Mouse (Mus musculus) liver, embryonic 11.5 days (tissue): ENCODE measurements around the gene Snx1. TPM values are rescaled to one million over a fixed set of nuclear protein-coding genes. Genes with fewer than 3 reads are reported as not detected.
A peak's percentile ranks its signal among the peaks of the same experiment; 100 is the strongest.

Experiments used
- ATAC-seq: fragments of 200-750 bp; cut with Nextera tagmentation; replicated peaks from 2 replicates; pipeline ENCODE4 v1.8.0; 2017; ENCODE audit warnings: moderate number of reproducible peaks, mild to moderate bottlenecking, moderate TSS enrichment, moderate library complexity; ENCODE audit not compliant: low FRiP score
- DNase-seq: peaks from one replicate; pipeline ENCODE4 v3.0.0-alpha.2; 2017; ENCODE audit warnings: low spot score
- H3K27ac ChIP-seq: fragments of 300-500 bp; sonication (generic); 2 replicates; pipeline ENCODE4 v1.5.1; 2014; ENCODE audit warnings: mild to moderate bottlenecking, low read depth, low read length, control low read depth
- H3K27me3 ChIP-seq: fragments of 300-500 bp; sonication (generic); replicated peaks from 2 replicates; pipeline ENCODE4 v1.6.1; 2014; ENCODE audit warnings: low read length, mixed read lengths; ENCODE audit not compliant: control insufficient read depth, insufficient read depth
- H3K36me3 ChIP-seq: fragments of 300-500 bp; sonication (generic); 2 replicates; pipeline ENCODE4 v1.6.1; 2014; ENCODE audit warnings: mild to moderate bottlenecking, low read length, moderate library complexity, mixed read lengths; ENCODE audit not compliant: control insufficient read depth, insufficient read depth
- H3K4me1 ChIP-seq: fragments of 300-500 bp; sonication (generic); replicated peaks from 2 replicates; pipeline ENCODE4 v1.6.1; 2014; ENCODE audit warnings: low read length, mixed read lengths; ENCODE audit not compliant: control insufficient read depth, insufficient read depth
- H3K4me2 ChIP-seq: fragments of 300-500 bp; sonication (generic); 2 replicates; pipeline ENCODE4 v1.6.1; 2014; ENCODE audit warnings: mild to moderate bottlenecking, control low read depth, moderate library complexity
- H3K4me3 ChIP-seq: fragments of 300-500 bp; sonication (generic); 2 replicates; pipeline ENCODE4 v1.5.1; 2014; ENCODE audit warnings: low read depth, low read length, control low read depth
- H3K9ac ChIP-seq: fragments of 300-500 bp; sonication (generic); 2 replicates; pipeline ENCODE4 v1.6.1; 2014; ENCODE audit warnings: low read depth, low read length, control low read depth
- H3K9me3 ChIP-seq: fragments of 300-500 bp; sonication (generic); 2 replicates; pipeline ENCODE4 v1.6.1; 2016; ENCODE audit warnings: low read length, inconsistent platforms, mixed read lengths; ENCODE audit not compliant: control insufficient read depth
- WGBS: fragments of 180-500 bp; shearing (Covaris S2); extraction: QIAGEN DNeasy Blood & Tissue Kit; methylation state at CpG from one replicate; pipeline ENCODE4 v1.1.7; 2014; 5-methylcytosine and 5-hydroxymethylcytosine counted together
- polyA plus RNA-seq: library from polyadenylated mRNA; unstranded; fragments of >200 nt; fragmentation: Nextera tagmentation; extraction: Ambion mirVana; gene quantifications from 2 replicates; pipeline ENCODE4 v1.2.1, GENCODE M21; 2014

Snx1 gene
- polyA plus RNA-seq, 1 experiment from 2014 or later, result 129 TPM

DNA sequence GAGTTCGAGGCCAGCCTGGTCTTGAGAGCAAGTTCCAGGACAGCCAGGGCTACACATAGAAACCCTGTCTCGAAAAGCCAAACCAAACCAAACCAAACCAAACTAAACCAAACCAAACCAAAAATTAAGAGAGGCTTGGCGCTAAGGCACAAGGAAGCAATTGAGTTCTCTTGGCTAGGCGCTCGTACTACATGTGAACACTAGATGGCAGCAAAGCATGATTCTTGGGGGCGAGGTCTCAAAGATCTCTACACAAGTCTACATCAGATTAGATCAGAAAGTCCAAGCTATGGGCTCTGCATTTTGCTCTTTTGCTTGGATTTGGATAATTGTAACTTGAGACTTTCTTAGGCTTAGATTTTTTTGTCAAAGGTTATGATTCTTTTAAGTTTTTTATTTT is 17.9 kb upstream of the Snx1 start:
- no peak overlapping the region for H3K9ac ChIP-seq
- no peaks in the 10 kb centered on the region for H3K9me3 ChIP-seq
- DNase-seq (peak; percentile 46), ATAC-seq (no peak)
- no peaks in the 10 kb centered on the region for H3K4me1 ChIP-seq
- no peak overlapping the region for H3K4me3 ChIP-seq
- WGBS, result 7% methylated on average over 6 of the region's 6 CpGs
- H3K36me3 ChIP-seq, result peaks cover 14% of the 10 kb centered on the region
- no peak overlapping the region for H3K4me2 ChIP-seq
- H3K27me3 ChIP-seq, result no peaks in the 10 kb centered on the region
- H3K27ac ChIP-seq, result no peak overlapping the region

DNA sequence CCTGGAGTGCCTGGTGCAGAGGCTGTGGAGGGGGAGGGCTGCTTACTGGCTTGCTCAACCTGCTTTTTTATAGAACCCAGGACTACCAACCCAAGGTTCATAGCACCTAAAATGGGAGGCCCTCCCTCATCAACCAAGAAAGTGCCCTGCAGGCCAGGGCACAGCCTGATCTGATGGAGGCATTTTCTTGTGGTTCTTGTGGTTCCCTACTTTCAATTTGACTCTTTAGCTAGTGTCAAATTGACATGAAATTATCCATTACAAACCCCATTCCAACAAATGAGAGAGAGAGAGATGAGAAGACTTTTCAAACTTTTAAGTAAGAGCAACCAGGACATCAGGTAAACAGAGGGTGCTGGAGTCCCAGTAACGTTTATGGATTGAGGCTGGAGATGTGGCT is 15.9 kb upstream of the Snx1 start:
- no peak for DNase-seq

DNA sequence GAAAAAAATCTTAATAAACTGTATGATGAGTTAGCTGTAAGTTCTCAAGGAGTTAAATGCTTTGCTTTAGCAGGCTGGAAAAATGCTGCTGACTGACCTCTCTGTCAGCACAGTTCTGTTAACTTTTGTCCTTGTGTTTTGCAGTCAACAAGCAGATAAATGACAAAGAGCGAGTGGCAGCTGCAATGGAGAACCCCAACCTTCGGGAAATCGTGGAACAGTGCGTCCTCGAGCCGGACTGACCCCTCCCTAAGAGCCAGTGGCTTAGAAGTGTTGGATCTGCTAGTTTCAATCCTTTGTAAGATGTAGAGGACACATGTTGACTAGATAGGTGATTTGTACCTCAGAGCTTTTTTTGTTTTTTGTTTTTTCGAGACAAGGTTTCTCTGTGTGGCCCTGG is 11.8 kb upstream of the Snx1 start:
- Histone ChIP-seq H3K36me3 (peaks cover 44% of the 10 kb centered on the region), H3K9me3 (no peaks in the 10 kb centered on the region), H3K27me3 (no peaks in the 10 kb centered on the region), H3K27ac (no peak overlapping the region), H3K9ac (no peak overlapping the region), H3K4me1 (no peaks in the 10 kb centered on the region), H3K4me3 (no peak overlapping the region), H3K4me2 (no peak overlapping the region)
- 89% methylated on average over 7 of the region's 7 CpGs for WGBS
- ATAC-seq (no peak), DNase-seq (no peak)

More for the DNA sequence above, 15.9 kb upstream of the Snx1 start:
- no peak for ATAC-seq
- H3K4me3 ChIP-seq, result no peak overlapping the region
- 70% methylated on average over 1 of the region's 1 CpGs for WGBS
- peaks cover 22% of the 10 kb centered on the region for H3K36me3 ChIP-seq
- H3K9me3 ChIP-seq, result no peaks in the 10 kb centered on the region
- H3K4me2 ChIP-seq, result no peak overlapping the region
- no peaks in the 10 kb centered on the region for H3K27me3 ChIP-seq
- no peaks in the 10 kb centered on the region for H3K4me1 ChIP-seq
- H3K27ac ChIP-seq, result no peak overlapping the region
- H3K9ac ChIP-seq, result no peak overlapping the region

DNA sequence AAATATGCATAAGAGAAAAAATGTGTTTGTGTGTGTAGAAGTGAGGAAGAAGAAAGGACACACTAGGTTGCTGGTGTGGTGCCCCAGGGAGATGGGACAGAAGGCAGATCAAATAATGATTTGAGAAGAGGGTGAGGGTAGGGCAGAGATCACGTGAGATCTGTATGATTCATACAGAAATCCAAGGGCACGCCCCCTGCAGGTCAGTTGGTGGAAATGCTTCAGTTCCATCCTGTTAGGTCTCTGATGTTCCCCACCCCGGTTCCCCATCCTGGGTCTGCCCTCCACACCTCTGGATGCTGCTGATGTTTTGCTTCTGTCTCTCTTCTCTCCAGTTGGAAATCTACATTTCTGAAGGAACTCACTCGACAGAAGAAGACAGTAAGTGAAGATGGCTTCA is 9.6 kb upstream of the Snx1 start:
- no peak for DNase-seq
- Histone ChIP-seq H3K27me3 (no peaks in the 10 kb centered on the region), H3K27ac (no peak overlapping the region), H3K4me3 (no peak overlapping the region), H3K4me2 (no peak overlapping the region), H3K4me1 (no peaks in the 10 kb centered on the region), H3K36me3 (peaks cover 46% of the 10 kb centered on the region), H3K9ac (no peak overlapping the region), H3K9me3 (no peaks in the 10 kb centered on the region)
- no peak for ATAC-seq
- WGBS, result 50% methylated on average over 4 of the region's 4 CpGs

- no peak overlapping the region for H3K27ac ChIP-seq
- peaks cover 17% of the 10 kb centered on the region for H3K36me3 ChIP-seq
- H3K4me2 ChIP-seq, result no peak overlapping the region
- 78% methylated on average over 2 of the region's 2 CpGs for WGBS
- no peaks in the 10 kb centered on the region for H3K27me3 ChIP-seq
- no peak for DNase-seq
- no peak overlapping the region for H3K4me3 ChIP-seq
- peaks cover 9% of the 10 kb centered on the region for H3K4me1 ChIP-seq
- H3K9ac ChIP-seq, result no peak overlapping the region
- no peak for ATAC-seq
- H3K9me3 ChIP-seq, result no peaks in the 10 kb centered on the region
These were observed 5.1 kb upstream of the Snx1 start for GRCm38 (mm10) chr9:66131466-66131865.

GRCm38 (mm10) chr9:66127884-66128283 is 1.5 kb upstream of the Snx1 start:
- peak overlapping the region; percentile 95 for H3K4me2 ChIP-seq
- H3K27ac ChIP-seq, result peak overlapping the region; percentile 95
- WGBS, result 54% methylated on average over 4 of the region's 4 CpGs
- DNase-seq (no peak), ATAC-seq (no peak)
- no peaks in the 10 kb centered on the region for H3K27me3 ChIP-seq
- peaks cover 29% of the 10 kb centered on the region for H3K4me1 ChIP-seq
- H3K9ac ChIP-seq, result peak overlapping the region; percentile 69
- H3K4me3 ChIP-seq, result peak overlapping the region; percentile 89
- H3K36me3 ChIP-seq, result no peaks in the 10 kb centered on the region; the same call in none of the 2 replicates
- no peaks in the 10 kb centered on the region for H3K9me3 ChIP-seq

- Histone ChIP-seq H3K4me3 (peak overlapping the region; percentile 89), H3K4me2 (peak overlapping the region; percentile 95), H3K9ac (peak overlapping the region; percentile 69), H3K4me1 (peaks cover 36% of the 10 kb centered on the region), H3K36me3 (no peaks in the 10 kb centered on the region; the same call in none of the 2 replicates), H3K27me3 (no peaks in the 10 kb centered on the region), H3K9me3 (no peaks in the 10 kb centered on the region), H3K27ac (peak overlapping the region; percentile 95)
- DNase-seq (no peak), ATAC-seq (no peak)
- WGBS, result 31% methylated on average over 6 of the region's 6 CpGs
These were observed 783 bp upstream of the Snx1 start for GRCm38 (mm10) chr9:66127193-66127546.

GRCm38 (mm10) chr9:66125543-66126455 is 588 bp downstream of the Snx1 start:
- H3K27ac ChIP-seq, result peak overlapping the region; percentile 95
- no peaks in the 10 kb centered on the region; the same call in none of the 2 replicates for H3K36me3 ChIP-seq
- 26% methylated on average over 12 of the region's 12 CpGs for WGBS
- H3K9me3 ChIP-seq, result no peaks in the 10 kb centered on the region
- no peak for ATAC-seq
- H3K27me3 ChIP-seq, result no peaks in the 10 kb centered on the region
- peaks cover 36% of the 10 kb centered on the region for H3K4me1 ChIP-seq
- H3K9ac ChIP-seq, result peak overlapping the region; percentile 66
- peak overlapping the region; percentile 89 for H3K4me3 ChIP-seq
- H3K4me2 ChIP-seq, result peak overlapping the region; percentile 95
- DNase-seq, result no peak
